ENCODE assay signal across 22 mouse cellular contexts in genomic region chr5:74333258-74333657, GRCm38 (mm10).
DNase-seq lines count a peak whose midpoint lies in the region; ATAC-seq and TF ChIP-seq lines count a peak whose summit lies in the region.
"Had no signal": no experiment of that assay in that cellular context is flagged by ENCODE, and none has a peak within 500 bp of the region (broad histone marks: within the 10 kb centered on the region; RNA-seq: fewer than 3 reads in every experiment).

No protein-coding gene starts in this region.

- 0 out of 2 replicates have a peak overlapping the region, but pooled peaks have one; percentile 60 for H3K27ac ChIP-seq in embryonic facial prominence, embryonic 12.5 days
- H3K27ac ChIP-seq in embryonic facial prominence, embryonic 10.5 days (replicated peaks): no peak overlapping the region
- peak overlapping the region; percentile 85 for H3K27ac ChIP-seq in embryonic facial prominence, embryonic 15.5 days (replicated peaks)
- H3K27ac ChIP-seq in limb, embryonic 14.5 days (replicated peaks; ENCODE audit: low read depth, low read length): no peak overlapping the region
- H3K27ac ChIP-seq: forebrain, embryonic 10.5 days; hindbrain, embryonic 12.5 days; hindbrain, embryonic 15.5 days had no signal

- WGBS in embryonic facial prominence, embryonic 12.5 days: 37% methylated on average over 3 of the region's 3 CpGs
- WGBS in embryonic facial prominence, embryonic 10.5 days: 65% methylated on average over 3 of the region's 3 CpGs
- 23% methylated on average over 3 of the region's 3 CpGs for WGBS in embryonic facial prominence, embryonic 15.5 days
- WGBS in limb, embryonic 14.5 days: 40% methylated on average over 3 of the region's 3 CpGs

- no peak for TF ChIP-seq POLR2A in limb, embryonic 14.5 days (IDR thresholded peaks at IDR 0.05; ENCODE audit: borderline replicate concordance, extremely low read depth, insufficient read depth, insufficient read length)

- H3K27me3 ChIP-seq in embryonic facial prominence, embryonic 12.5 days: no peaks in the 10 kb centered on the region
- no peaks in the 10 kb centered on the region for H3K27me3 ChIP-seq in embryonic facial prominence, embryonic 10.5 days (replicated peaks; ENCODE audit: low read depth, poor library complexity, severe bottlenecking)
- no peaks in the 10 kb centered on the region for H3K27me3 ChIP-seq in embryonic facial prominence, embryonic 15.5 days
- H3K27me3 ChIP-seq in limb, embryonic 14.5 days (ENCODE audit: control insufficient read depth, insufficient read depth, low read length): no peaks in the 10 kb centered on the region
- H3K27me3 ChIP-seq: forebrain, embryonic 13.5 days; hindbrain, embryonic 12.5 days; hindbrain, embryonic 15.5 days had no signal

- H3K4me3 ChIP-seq in embryonic facial prominence, embryonic 12.5 days: no peak overlapping the region
- no peak overlapping the region for H3K4me3 ChIP-seq in embryonic facial prominence, embryonic 10.5 days
- no peak overlapping the region for H3K4me3 ChIP-seq in embryonic facial prominence, embryonic 15.5 days (replicated peaks)
- no peak overlapping the region for H3K4me3 ChIP-seq in limb, embryonic 14.5 days (replicated peaks; ENCODE audit: low read length)
- H3K4me3 ChIP-seq: forebrain, embryonic 10.5 days; forebrain, embryonic 13.5 days; hindbrain, embryonic 12.5 days; hindbrain, embryonic 15.5 days had no signal

- no peaks in the 10 kb centered on the region for H3K9me3 ChIP-seq in embryonic facial prominence, embryonic 12.5 days
- H3K9me3 ChIP-seq in embryonic facial prominence, embryonic 10.5 days: no peaks in the 10 kb centered on the region
- no peaks in the 10 kb centered on the region for H3K9me3 ChIP-seq in embryonic facial prominence, embryonic 15.5 days (replicated peaks)
- H3K9me3 ChIP-seq in limb, embryonic 14.5 days (ENCODE audit: control insufficient read depth, low read length): no peaks in the 10 kb centered on the region
- H3K9me3 ChIP-seq: forebrain, embryonic 10.5 days; forebrain, embryonic 13.5 days; hindbrain, embryonic 12.5 days; hindbrain, embryonic 15.5 days had no signal

- DNase-seq in embryonic facial prominence, embryonic 10.5 days (ENCODE audit: low spot score): no peak
- DNase-seq in adipocyte (ENCODE audit: low spot score): peak; percentile 16
- DNase-seq in limb, embryonic 14.5 days (ENCODE audit: low spot score): no peak
- no peak for DNase-seq in left cerebral cortex, adult 18-20 months (ENCODE audit: low spot score in 2 of 2)
- DNase-seq in heart, adult 18-20 months: no peak
- no peak for DNase-seq in layer of hippocampus, adult 9-11 months
- DNase-seq: adrenal gland, postnatal 10 days; adrenal gland, postnatal 36 days; cerebellum, adult 18-20 months; cerebellum, adult 9-10 months; cerebellum, postnatal 14 days; gastrocnemius, postnatal 10 days; gastrocnemius, postnatal 36 days had no signal

- H3K9ac ChIP-seq in embryonic facial prominence, embryonic 12.5 days: no peak overlapping the region
- H3K9ac ChIP-seq in embryonic facial prominence, embryonic 15.5 days: no peak overlapping the region
- H3K9ac ChIP-seq in limb, embryonic 14.5 days (ENCODE audit: low read depth, low read length, severe bottlenecking): no peak overlapping the region
- H3K9ac ChIP-seq: forebrain, embryonic 13.5 days; hindbrain, embryonic 12.5 days; hindbrain, embryonic 15.5 days had no signal

- no peak overlapping the region for H3K4me2 ChIP-seq in embryonic facial prominence, embryonic 12.5 days (replicated peaks)
- no peak overlapping the region for H3K4me2 ChIP-seq in embryonic facial prominence, embryonic 15.5 days (replicated peaks)
- no peak overlapping the region for H3K4me2 ChIP-seq in limb, embryonic 14.5 days (replicated peaks; ENCODE audit: low read depth, low read length, severe bottlenecking)
- H3K4me2 ChIP-seq: forebrain, embryonic 13.5 days; heart, embryonic 11.5 days; hindbrain, embryonic 12.5 days; hindbrain, embryonic 15.5 days had no signal

- no peaks in the 10 kb centered on the region for H3K36me3 ChIP-seq in embryonic facial prominence, embryonic 12.5 days
- no peaks in the 10 kb centered on the region for H3K36me3 ChIP-seq in embryonic facial prominence, embryonic 10.5 days (replicated peaks)
- no peaks in the 10 kb centered on the region for H3K36me3 ChIP-seq in embryonic facial prominence, embryonic 15.5 days
- no peaks in the 10 kb centered on the region for H3K36me3 ChIP-seq in limb, embryonic 14.5 days (ENCODE audit: control insufficient read depth, insufficient read depth, low read length)
- H3K36me3 ChIP-seq: forebrain, embryonic 10.5 days; hindbrain, embryonic 12.5 days; hindbrain, embryonic 15.5 days had no signal

- peaks cover 28% of the 10 kb centered on the region for H3K4me1 ChIP-seq in embryonic facial prominence, embryonic 12.5 days
- H3K4me1 ChIP-seq in embryonic facial prominence, embryonic 10.5 days: peaks cover 15% of the 10 kb centered on the region
- H3K4me1 ChIP-seq in embryonic facial prominence, embryonic 15.5 days: peaks cover 18% of the 10 kb centered on the region
- peaks cover 34% of the 10 kb centered on the region for H3K4me1 ChIP-seq in limb, embryonic 14.5 days (ENCODE audit: control insufficient read depth, insufficient read depth, low read length)
- H3K4me1 ChIP-seq: forebrain, embryonic 10.5 days had no signal

- no peak for ATAC-seq in embryonic facial prominence, embryonic 12.5 days (ENCODE audit: insufficient number of reproducible peaks, insufficient read depth, low FRiP score, low TSS enrichment)
- peak; percentile 72 for ATAC-seq in embryonic facial prominence, embryonic 15.5 days (ENCODE audit: insufficient number of reproducible peaks, low FRiP score, low TSS enrichment, low read depth)
- peak; percentile 23; the same call in 1 of the 2 replicates for ATAC-seq in limb, embryonic 14.5 days (ENCODE audit: low FRiP score, low read depth)
- ATAC-seq: activated CD4-positive, CD25-positive, alpha-beta regulatory T cell, adult 4 months; forebrain, embryonic 13.5 days; forebrain, embryonic 16.5 days had no signal

Comparison
In these comparisons a context has a peak if more than half of its experiments do, and no peak if none do; other contexts are left out.
1. H3K27ac ChIP-seq: peak in embryonic facial prominence, embryonic 12.5 days (single experiment) and embryonic facial prominence, embryonic 15.5 days (single experiment); none in embryonic facial prominence, embryonic 10.5 days (single experiment) and limb, embryonic 14.5 days (single experiment).